Comparison of ENCODE assay signal across 24 mouse cellular contexts in the genomic region with DNA sequence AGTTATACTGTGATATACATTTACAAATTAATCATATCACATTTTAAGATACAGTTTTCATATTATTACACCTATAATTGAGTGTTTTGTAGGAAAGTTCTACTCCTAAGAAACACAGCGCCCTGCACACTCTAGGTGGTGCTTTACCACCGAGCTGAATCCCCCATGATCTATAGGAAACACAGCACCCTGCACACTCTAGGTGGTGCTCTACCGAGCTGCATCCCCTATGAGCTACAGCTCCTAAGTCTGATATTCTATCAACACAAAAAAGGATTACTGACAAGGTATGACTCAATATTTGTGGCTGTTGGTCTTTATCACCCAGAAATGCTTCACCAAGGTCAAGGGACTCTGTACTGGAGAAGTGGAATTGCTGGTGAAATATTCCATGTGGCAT. TPM values are rescaled to one million over a fixed set of nuclear protein-coding genes. Genes with fewer than 3 reads are reported as not detected.
DNase-seq lines count a peak whose midpoint lies in the region; ATAC-seq and TF ChIP-seq lines count a peak whose summit lies in the region.
"Had no signal": no experiment of that assay in that cellular context is flagged by ENCODE, and none has a peak within 500 bp of the region (broad histone marks: within the 10 kb centered on the region; RNA-seq: fewer than 3 reads in every experiment).

No protein-coding gene starts in this region.

- H3K27me3 ChIP-seq in forebrain, postnatal 0 days (ENCODE audit: insufficient read depth, low read length) = no peaks in the 10 kb centered on the region
- no peaks in the 10 kb centered on the region for H3K27me3 ChIP-seq in forebrain, embryonic 15.5 days
- no peaks in the 10 kb centered on the region for H3K27me3 ChIP-seq in spleen, adult 2 months (ENCODE audit: control insufficient read depth, insufficient read depth, low read length)
- H3K27me3 ChIP-seq: forebrain, embryonic 13.5 days; heart, embryonic 15.5 days; hindbrain, embryonic 13.5 days; Patski had no signal

- H3K4me1 ChIP-seq in forebrain, postnatal 0 days (ENCODE audit: insufficient read depth) = no peaks in the 10 kb centered on the region
- H3K4me1 ChIP-seq in forebrain, embryonic 15.5 days = no peaks in the 10 kb centered on the region
- H3K4me1 ChIP-seq in spleen, adult 2 months (ENCODE audit: control insufficient read depth, insufficient read depth, insufficient read length) = peaks cover 8% of the 10 kb centered on the region
- H3K4me1 ChIP-seq: embryonic facial prominence, embryonic 10.5 days; forebrain, embryonic 13.5 days; heart, embryonic 15.5 days; hindbrain, embryonic 13.5 days had no signal

- no peaks in the 10 kb centered on the region for H3K36me3 ChIP-seq in forebrain, postnatal 0 days (ENCODE audit: insufficient read depth)
- H3K36me3 ChIP-seq in forebrain, embryonic 15.5 days = no peaks in the 10 kb centered on the region
- H3K36me3 ChIP-seq in spleen, adult 2 months (ENCODE audit: control insufficient read depth, insufficient read depth, low read length) = no peaks in the 10 kb centered on the region
- H3K36me3 ChIP-seq: embryonic facial prominence, embryonic 10.5 days; heart, embryonic 15.5 days; hindbrain, embryonic 13.5 days had no signal

- no peak for TF ChIP-seq POLR2A in spleen, adult 2 months (IDR thresholded peaks at IDR 0.05; ENCODE audit: low read depth, low read length)

- WGBS in forebrain, postnatal 0 days = 75% methylated on average over 3 of the region's 3 CpGs
- WGBS in forebrain, embryonic 15.5 days = 74% methylated on average over 3 of the region's 3 CpGs
- WGBS in spleen, adult 2 months = 63% methylated on average over 3 of the region's 3 CpGs

- no peaks in the 10 kb centered on the region for H3K9me3 ChIP-seq in forebrain, postnatal 0 days (ENCODE audit: low read length)
- no peaks in the 10 kb centered on the region for H3K9me3 ChIP-seq in forebrain, embryonic 15.5 days
- H3K9me3 ChIP-seq: embryonic facial prominence, embryonic 10.5 days; forebrain, embryonic 13.5 days; heart, embryonic 15.5 days; hindbrain, embryonic 13.5 days had no signal

- intact Hi-C loops in left cerebral cortex, adult 2 months (cut with DNase I) = no loop called here

- ATAC-seq in forebrain, postnatal 0 days = no peak
- ATAC-seq in forebrain, embryonic 15.5 days (replicated peaks) = no peak
- no peak for ATAC-seq in megakaryocyte, adult 5-6 weeks (ENCODE audit: poor library complexity, severe bottlenecking)
- ATAC-seq: activated CD4-positive, CD25-positive, alpha-beta regulatory T cell, adult 4 months; CD4-positive, CD25-positive, alpha-beta regulatory T cell, adult 4 months; forebrain, embryonic 13.5 days; Patski had no signal

- no peak overlapping the region for H3K27ac ChIP-seq in forebrain, postnatal 0 days (ENCODE audit: low read depth, low read length)
- no peak overlapping the region for H3K27ac ChIP-seq in forebrain, embryonic 15.5 days (replicated peaks)
- no peak overlapping the region for H3K27ac ChIP-seq in left cerebral cortex, adult 2 months
- H3K27ac ChIP-seq in spleen, adult 2 months (ENCODE audit: insufficient read depth, low read length) = no peak overlapping the region
- H3K27ac ChIP-seq: embryonic facial prominence, embryonic 10.5 days; forebrain, embryonic 13.5 days; heart, adult 2 months; heart, embryonic 15.5 days; hindbrain, embryonic 13.5 days had no signal

- peak; percentile 16; the same call in 1 of the 2 replicates for TF ChIP-seq CTCF in forebrain, postnatal 0 days (IDR thresholded peaks at IDR 0.05; ENCODE audit: low read depth)
- TF ChIP-seq CTCF in left cerebral cortex, adult 2 months (IDR thresholded peaks at IDR 0.05) = peak; percentile 1; the same call in 1 of the 2 replicates
- 0 out of 2 replicates have a peak, but pooled peaks have one; percentile 3 for TF ChIP-seq CTCF in spleen, adult 2 months (IDR thresholded peaks at IDR 0.05; ENCODE audit: extremely low read depth, insufficient read depth, insufficient read length, insufficient replicate concordance)

- no peak overlapping the region for H3K4me2 ChIP-seq in forebrain, postnatal 0 days (ENCODE audit: low read depth)
- no peak overlapping the region for H3K4me2 ChIP-seq in forebrain, embryonic 15.5 days (replicated peaks)
- H3K4me2 ChIP-seq: forebrain, embryonic 13.5 days; heart, embryonic 11.5 days; heart, embryonic 15.5 days; hindbrain, embryonic 13.5 days had no signal

- DNase-seq in forebrain, postnatal 0 days = no peak
- no peak for DNase-seq in left cerebral cortex, adult 2 months (ENCODE audit: extremely low spot score in 1 of 2, low spot score in 2 of 2)
- no peak for DNase-seq in left cerebral cortex, adult 11 months (ENCODE audit: low spot score)
- DNase-seq in spleen, adult 2 months (ENCODE audit: low read depth in 1 of 2, low spot score in 2 of 2) = no peak
- no peak for DNase-seq in spleen, postnatal 10 days (ENCODE audit: low spot score in 2 of 2)
- DNase-seq in thymus, postnatal 25 days = no peak
- DNase-seq: adrenal gland, postnatal 25 days; B cell, adult 2 months; cerebellum, adult 11-12 months; cerebellum, adult 9-10 months; cerebellum, postnatal 25 days; gastrocnemius, postnatal 36 days; heart, adult 2 months; heart, postnatal 14 days had no signal

- H3K9ac ChIP-seq in forebrain, postnatal 0 days = no peak overlapping the region
- H3K9ac ChIP-seq in forebrain, embryonic 15.5 days (replicated peaks) = no peak overlapping the region
- H3K9ac ChIP-seq: forebrain, embryonic 13.5 days; heart, embryonic 15.5 days; hindbrain, embryonic 13.5 days had no signal

- no peak overlapping the region for H3K4me3 ChIP-seq in forebrain, postnatal 0 days (ENCODE audit: low read depth, low read length)
- H3K4me3 ChIP-seq in forebrain, embryonic 15.5 days = no peak overlapping the region
- H3K4me3 ChIP-seq in left cerebral cortex, adult 2 months = no peak overlapping the region
- no peak overlapping the region for H3K4me3 ChIP-seq in spleen, adult 2 months (ENCODE audit: extremely low read depth, insufficient read depth, insufficient read length)
- H3K4me3 ChIP-seq: embryonic facial prominence, embryonic 10.5 days; forebrain, embryonic 13.5 days; heart, adult 2 months; heart, embryonic 15.5 days; hindbrain, embryonic 13.5 days had no signal

RNA-seq across cellular contexts. Expression of gene Arhgap24, which starts 27.0 kb away (rescaled TPM):
- total RNA-seq in forebrain, postnatal 0 days (2014; rRNA removed) = 5.3 and 8.6 TPM in 2 replicates
- 3.7 and 6.0 TPM in 2 replicates for polyA plus RNA-seq in forebrain, postnatal 0 days (2015; fragmentation: Nextera tagmentation; extraction: Ambion mirVana)
- 3.2 and 3.4 TPM in 2 replicates for polyA plus RNA-seq in forebrain, embryonic 15.5 days (2015; fragmentation: Nextera tagmentation; extraction: Ambion mirVana)
- 1 to 10 TPM; 5.9 to 6.1 TPM for total RNA-seq in left cerebral cortex, adult 2 months (2021)
- polyA plus RNA-seq in spleen, adult 2 months (2012; rRNA removed) = 4.2 and 6.2 TPM in 2 replicates
- total RNA-seq in megakaryocyte, adult 5-6 weeks (2015) = 7.1 and 7.5 TPM in 2 replicates
- 10.4 and 10.7 TPM in 2 replicates for total RNA-seq in megakaryocyte, adult 5-6 weeks (2017)
